ENCODE assay signal across 29 mouse cellular contexts in genomic region chr19:6068951-6069350, GRCm38 (mm10). TPM values are rescaled to one million over a fixed set of nuclear protein-coding genes. Genes with fewer than 3 reads are reported as not detected.
DNase-seq lines count a peak whose midpoint lies in the region; ATAC-seq and TF ChIP-seq lines count a peak whose summit lies in the region.
"Had no signal": no experiment of that assay in that cellular context is flagged by ENCODE, and none has a peak within 500 bp of the region (broad histone marks: within the 10 kb centered on the region; RNA-seq: fewer than 3 reads in every experiment).

No protein-coding gene starts in this region.

- H3K36me3 ChIP-seq in hindbrain, embryonic 13.5 days: peaks cover 48% of the 10 kb centered on the region
- H3K36me3 ChIP-seq in hindbrain, embryonic 10.5 days: peaks cover 49% of the 10 kb centered on the region
- H3K36me3 ChIP-seq in midbrain, postnatal 0 days (ENCODE audit: insufficient read depth, low read length): peaks cover 31% of the 10 kb centered on the region
- peaks cover 42% of the 10 kb centered on the region for H3K36me3 ChIP-seq in midbrain, embryonic 13.5 days

- 89% methylated on average over 4 of the region's 4 CpGs for WGBS in hindbrain, embryonic 13.5 days
- WGBS in hindbrain, embryonic 10.5 days: 89% methylated on average over 4 of the region's 4 CpGs
- 76% methylated on average over 4 of the region's 4 CpGs for WGBS in midbrain, postnatal 0 days
- 82% methylated on average over 4 of the region's 4 CpGs for WGBS in midbrain, embryonic 13.5 days

- H3K4me2 ChIP-seq in hindbrain, embryonic 13.5 days: no peak overlapping the region
- no peak overlapping the region for H3K4me2 ChIP-seq in midbrain, postnatal 0 days (ENCODE audit: low read depth, low read length, poor library complexity, severe bottlenecking)
- no peak overlapping the region for H3K4me2 ChIP-seq in midbrain, embryonic 13.5 days (replicated peaks)
- H3K4me2 ChIP-seq: lung, embryonic 14.5 days; stomach, embryonic 15.5 days had no signal

- H3K9me3 ChIP-seq in hindbrain, embryonic 13.5 days: no peaks in the 10 kb centered on the region
- H3K9me3 ChIP-seq in hindbrain, embryonic 10.5 days: no peaks in the 10 kb centered on the region
- H3K9me3 ChIP-seq in midbrain, postnatal 0 days (ENCODE audit: low read length): no peaks in the 10 kb centered on the region
- no peaks in the 10 kb centered on the region for H3K9me3 ChIP-seq in midbrain, embryonic 13.5 days
- H3K9me3 ChIP-seq: heart, embryonic 13.5 days; hindbrain, embryonic 15.5 days; stomach, embryonic 15.5 days had no signal

- DNase-seq in hindbrain, embryonic 10.5 days (ENCODE audit: low spot score): no peak
- DNase-seq in midbrain, postnatal 0 days (ENCODE audit: low spot score): no peak
- DNase-seq in MN1 (ENCODE audit: low spot score): peak; percentile 72
- DNase-seq in thymus, postnatal 0 days (ENCODE audit: low spot score): peak; percentile 30
- DNase-seq: adrenal gland, adult 8-10 months; cerebellum, adult 8-10 months; kidney, adult 11 months; kidney, postnatal 14 days; liver; lung, embryonic 14.5 days; lung, postnatal 36 days; spleen, adult 18-20 months had no signal

- no peak for ATAC-seq in hindbrain, embryonic 13.5 days (ENCODE audit: low FRiP score)
- ATAC-seq in midbrain, postnatal 0 days (ENCODE audit: low FRiP score): no peak
- no peak for ATAC-seq in midbrain, embryonic 13.5 days
- ATAC-seq in megakaryocyte progenitor cell, adult 5-6 weeks (replicated peaks; ENCODE audit: poor library complexity): no peak
- no peak for ATAC-seq in granulocyte monocyte progenitor cell, adult 5-6 weeks (replicated peaks; ENCODE audit: poor library complexity, severe bottlenecking)
- ATAC-seq: forebrain, embryonic 14.5 days; Patski had no signal

- no peak for TF ChIP-seq CTCF in midbrain, postnatal 0 days (IDR thresholded peaks at IDR 0.05)

- H3K27ac ChIP-seq in hindbrain, embryonic 13.5 days: peak overlapping the region; percentile 93; the same call in 1 of the 2 replicates
- H3K27ac ChIP-seq in hindbrain, embryonic 10.5 days: no peak overlapping the region
- 0 out of 2 replicates have a peak overlapping the region, but pooled peaks have one; percentile 3 for H3K27ac ChIP-seq in midbrain, postnatal 0 days (ENCODE audit: low read depth, low read length)
- no peak overlapping the region for H3K27ac ChIP-seq in midbrain, embryonic 13.5 days
- H3K27ac ChIP-seq: heart, embryonic 13.5 days; hindbrain, embryonic 15.5 days had no signal

- peaks cover 33% of the 10 kb centered on the region for H3K4me1 ChIP-seq in hindbrain, embryonic 13.5 days (replicated peaks)
- H3K4me1 ChIP-seq in hindbrain, embryonic 10.5 days (replicated peaks): peaks cover 31% of the 10 kb centered on the region
- H3K4me1 ChIP-seq in midbrain, postnatal 0 days (ENCODE audit: insufficient read depth, low read length): peaks cover 6% of the 10 kb centered on the region
- peaks cover 30% of the 10 kb centered on the region for H3K4me1 ChIP-seq in midbrain, embryonic 13.5 days (replicated peaks)

- no peak overlapping the region for H3K4me3 ChIP-seq in hindbrain, embryonic 13.5 days
- no peak overlapping the region for H3K4me3 ChIP-seq in hindbrain, embryonic 10.5 days
- no peak overlapping the region for H3K4me3 ChIP-seq in midbrain, postnatal 0 days (ENCODE audit: low read depth, low read length)
- H3K4me3 ChIP-seq in midbrain, embryonic 13.5 days (replicated peaks): no peak overlapping the region
- H3K4me3 ChIP-seq: hindbrain, embryonic 15.5 days had no signal

- no peaks in the 10 kb centered on the region for H3K27me3 ChIP-seq in hindbrain, embryonic 13.5 days
- H3K27me3 ChIP-seq in hindbrain, embryonic 10.5 days (ENCODE audit: insufficient read depth, poor library complexity, severe bottlenecking): no peaks in the 10 kb centered on the region
- H3K27me3 ChIP-seq in midbrain, postnatal 0 days (ENCODE audit: insufficient read depth, low read length): no peaks in the 10 kb centered on the region
- H3K27me3 ChIP-seq in midbrain, embryonic 13.5 days: no peaks in the 10 kb centered on the region
- H3K27me3 ChIP-seq: heart, embryonic 13.5 days; hindbrain, embryonic 15.5 days; Patski; stomach, embryonic 15.5 days had no signal

- no peak overlapping the region for H3K9ac ChIP-seq in hindbrain, embryonic 13.5 days
- no peak overlapping the region for H3K9ac ChIP-seq in midbrain, postnatal 0 days (replicated peaks; ENCODE audit: low read length, poor library complexity, severe bottlenecking)
- H3K9ac ChIP-seq in midbrain, embryonic 13.5 days (replicated peaks): no peak overlapping the region
- H3K9ac ChIP-seq: heart, embryonic 13.5 days; lung, embryonic 14.5 days; stomach, embryonic 15.5 days had no signal

RNA-seq across cellular contexts. Expression of gene Tm7sf2, which starts 0.8 kb away (rescaled TPM):
- 50.4 and 51.6 TPM in 2 replicates for polyA plus RNA-seq in hindbrain, embryonic 13.5 days (2015; fragmentation: Nextera tagmentation; extraction: Ambion mirVana)
- polyA plus RNA-seq in hindbrain, embryonic 10.5 days (2016; fragmentation: Nextera tagmentation; extraction: Ambion mirVana): 37.2 and 41.3 TPM in 2 replicates
- 79.5 and 98.1 TPM in 2 replicates for total RNA-seq in midbrain, postnatal 0 days (2014; rRNA removed)
- polyA plus RNA-seq in midbrain, postnatal 0 days (2015; fragmentation: Nextera tagmentation; extraction: Ambion mirVana): 50.2 and 51.6 TPM in 2 replicates
- polyA plus RNA-seq in midbrain, embryonic 13.5 days (2015; fragmentation: Nextera tagmentation; extraction: Ambion mirVana): 44.1 and 45.9 TPM in 2 replicates
- 10.1 and 10.3 TPM in 2 replicates for polyA plus RNA-seq in thymus, postnatal 0 days (2015; fragmentation: Nextera tagmentation; extraction: Ambion mirVana)
- total RNA-seq in megakaryocyte progenitor cell, adult 5-6 weeks (2015): 8.4 and 10.6 TPM in 2 replicates
- 1.6 and 1.8 TPM in 2 replicates for total RNA-seq in megakaryocyte progenitor cell, adult 5-6 weeks (2017)
- 14.4 and 19.3 TPM in 2 replicates for total RNA-seq in granulocyte monocyte progenitor cell, adult 5-6 weeks (2014; fragmentation: Nextera tagmentation)
- 3.4 and 4.0 TPM in 2 replicates for total RNA-seq in granulocyte monocyte progenitor cell, adult 5-6 weeks (2017)

RNA-seq across cellular contexts. Expression of gene Znhit2, which starts 8.0 kb away (rescaled TPM):
- polyA plus RNA-seq in hindbrain, embryonic 13.5 days (2015; fragmentation: Nextera tagmentation; extraction: Ambion mirVana): 30.7 and 34.7 TPM in 2 replicates
- polyA plus RNA-seq in hindbrain, embryonic 10.5 days (2016; fragmentation: Nextera tagmentation; extraction: Ambion mirVana): 38.3 and 41.9 TPM in 2 replicates
- total RNA-seq in midbrain, postnatal 0 days (2014; rRNA removed): 53.3 and 59.1 TPM in 2 replicates
- 40.4 and 41.0 TPM in 2 replicates for polyA plus RNA-seq in midbrain, postnatal 0 days (2015; fragmentation: Nextera tagmentation; extraction: Ambion mirVana)
- 27.4 and 33.1 TPM in 2 replicates for polyA plus RNA-seq in midbrain, embryonic 13.5 days (2015; fragmentation: Nextera tagmentation; extraction: Ambion mirVana)
- polyA plus RNA-seq in thymus, postnatal 0 days (2015; fragmentation: Nextera tagmentation; extraction: Ambion mirVana): 48.3 and 55.4 TPM in 2 replicates
- total RNA-seq in megakaryocyte progenitor cell, adult 5-6 weeks (2015): 12.7 and 14.2 TPM in 2 replicates
- total RNA-seq in megakaryocyte progenitor cell, adult 5-6 weeks (2017): 12.5 and 14.5 TPM in 2 replicates
- total RNA-seq in granulocyte monocyte progenitor cell, adult 5-6 weeks (2014; fragmentation: Nextera tagmentation): 5.0 and 17.6 TPM in 2 replicates
- total RNA-seq in granulocyte monocyte progenitor cell, adult 5-6 weeks (2017): 13.7 and 17.6 TPM in 2 replicates

RNA-seq across cellular contexts. Expression of gene Vps51, which starts 8.1 kb away (rescaled TPM):
- polyA plus RNA-seq in hindbrain, embryonic 13.5 days (2015; fragmentation: Nextera tagmentation; extraction: Ambion mirVana): 81.8 and 85.5 TPM in 2 replicates
- 70.2 and 74.9 TPM in 2 replicates for polyA plus RNA-seq in hindbrain, embryonic 10.5 days (2016; fragmentation: Nextera tagmentation; extraction: Ambion mirVana)
- 95.7 and 114 TPM in 2 replicates for total RNA-seq in midbrain, postnatal 0 days (2014; rRNA removed)
- 92.4 and 101 TPM in 2 replicates for polyA plus RNA-seq in midbrain, postnatal 0 days (2015; fragmentation: Nextera tagmentation; extraction: Ambion mirVana)
- 90.8 and 91.4 TPM in 2 replicates for polyA plus RNA-seq in midbrain, embryonic 13.5 days (2015; fragmentation: Nextera tagmentation; extraction: Ambion mirVana)
- 69.3 and 77.1 TPM in 2 replicates for polyA plus RNA-seq in thymus, postnatal 0 days (2015; fragmentation: Nextera tagmentation; extraction: Ambion mirVana)
- total RNA-seq in megakaryocyte progenitor cell, adult 5-6 weeks (2015): 30.4 and 33.2 TPM in 2 replicates
- total RNA-seq in megakaryocyte progenitor cell, adult 5-6 weeks (2017): 42.8 and 54.7 TPM in 2 replicates
- total RNA-seq in granulocyte monocyte progenitor cell, adult 5-6 weeks (2014; fragmentation: Nextera tagmentation): 33.1 and 44.0 TPM in 2 replicates
- 48.0 and 48.5 TPM in 2 replicates for total RNA-seq in granulocyte monocyte progenitor cell, adult 5-6 weeks (2017)

RNA-seq across cellular contexts. Expression of gene Tmem262, which starts 10.9 kb away (rescaled TPM):
- not detected in 2 replicates for polyA plus RNA-seq in hindbrain, embryonic 13.5 days (2015; fragmentation: Nextera tagmentation; extraction: Ambion mirVana)
- polyA plus RNA-seq in hindbrain, embryonic 10.5 days (2016; fragmentation: Nextera tagmentation; extraction: Ambion mirVana): not detected in 2 replicates
- total RNA-seq in midbrain, postnatal 0 days (2014; rRNA removed): not detected in 2 replicates
- not detected in 2 replicates for polyA plus RNA-seq in midbrain, postnatal 0 days (2015; fragmentation: Nextera tagmentation; extraction: Ambion mirVana)
- polyA plus RNA-seq in midbrain, embryonic 13.5 days (2015; fragmentation: Nextera tagmentation; extraction: Ambion mirVana): not detected in 2 replicates
- polyA plus RNA-seq in thymus, postnatal 0 days (2015; fragmentation: Nextera tagmentation; extraction: Ambion mirVana): 0.44 TPM in 1 of 2 replicates, not detected in the other
- not detected in 2 replicates for total RNA-seq in megakaryocyte progenitor cell, adult 5-6 weeks (2015)
- total RNA-seq in megakaryocyte progenitor cell, adult 5-6 weeks (2017): not detected in 2 replicates
- not detected in 2 replicates for total RNA-seq in granulocyte monocyte progenitor cell, adult 5-6 weeks (2014; fragmentation: Nextera tagmentation)
- total RNA-seq in granulocyte monocyte progenitor cell, adult 5-6 weeks (2017): not detected in 2 replicates
- total RNA-seq: common myeloid progenitor, adult 5-6 weeks; gastrocnemius, adult 18-20 months; heart, postnatal 25 days; layer of hippocampus, adult 8-10 months; left cerebral cortex, adult 18-20 months; left cerebral cortex, postnatal 36 days had no signal
- polyA plus RNA-seq: embryonic facial prominence, embryonic 11.5 days; forebrain, embryonic 14.5 days; gonadal fat pad, adult 2 months; heart, embryonic 13.5 days; hindbrain, embryonic 15.5 days; lung, embryonic 14.5 days; stomach, embryonic 15.5 days had no signal

RNA-seq across cellular contexts. Expression of gene Fau, which starts 11.3 kb away (rescaled TPM):
- 648 and 656 TPM in 2 replicates for polyA plus RNA-seq in hindbrain, embryonic 13.5 days (2015; fragmentation: Nextera tagmentation; extraction: Ambion mirVana)
- polyA plus RNA-seq in hindbrain, embryonic 10.5 days (2016; fragmentation: Nextera tagmentation; extraction: Ambion mirVana): 764 and 815 TPM in 2 replicates
- total RNA-seq in midbrain, postnatal 0 days (2014; rRNA removed): 494 and 628 TPM in 2 replicates
- 587 and 625 TPM in 2 replicates for polyA plus RNA-seq in midbrain, postnatal 0 days (2015; fragmentation: Nextera tagmentation; extraction: Ambion mirVana)
- 632 and 647 TPM in 2 replicates for polyA plus RNA-seq in midbrain, embryonic 13.5 days (2015; fragmentation: Nextera tagmentation; extraction: Ambion mirVana)
- polyA plus RNA-seq in thymus, postnatal 0 days (2015; fragmentation: Nextera tagmentation; extraction: Ambion mirVana): 1,297 and 1,312 TPM in 2 replicates
- 1,814 and 1,841 TPM in 2 replicates for total RNA-seq in megakaryocyte progenitor cell, adult 5-6 weeks (2015)
- total RNA-seq in megakaryocyte progenitor cell, adult 5-6 weeks (2017): 1,690 and 2,042 TPM in 2 replicates
- 2,326 and 2,717 TPM in 2 replicates for total RNA-seq in granulocyte monocyte progenitor cell, adult 5-6 weeks (2014; fragmentation: Nextera tagmentation)
- 1,639 and 2,001 TPM in 2 replicates for total RNA-seq in granulocyte monocyte progenitor cell, adult 5-6 weeks (2017)

Comparison
In these comparisons a context has a peak if more than half of its experiments do, and no peak if none do; other contexts are left out.
1. H3K27ac ChIP-seq: peak in hindbrain, embryonic 13.5 days (single experiment) and midbrain, postnatal 0 days (single experiment); none in hindbrain, embryonic 10.5 days (single experiment) and midbrain, embryonic 13.5 days (single experiment).
2. DNase-seq: peak in MN1 (single experiment) and thymus, postnatal 0 days (single experiment); none in hindbrain, embryonic 10.5 days (single experiment) and midbrain, postnatal 0 days (single experiment).